Mouse (Mus musculus): ENCODE results near the gene Esp15.
"Not testable (repeated sequence)": the region's sequence is repeated elsewhere in the genome, so short reads cannot be mapped to it uniquely, and the experiment has no call there.

The Esp15 gene

DNA sequence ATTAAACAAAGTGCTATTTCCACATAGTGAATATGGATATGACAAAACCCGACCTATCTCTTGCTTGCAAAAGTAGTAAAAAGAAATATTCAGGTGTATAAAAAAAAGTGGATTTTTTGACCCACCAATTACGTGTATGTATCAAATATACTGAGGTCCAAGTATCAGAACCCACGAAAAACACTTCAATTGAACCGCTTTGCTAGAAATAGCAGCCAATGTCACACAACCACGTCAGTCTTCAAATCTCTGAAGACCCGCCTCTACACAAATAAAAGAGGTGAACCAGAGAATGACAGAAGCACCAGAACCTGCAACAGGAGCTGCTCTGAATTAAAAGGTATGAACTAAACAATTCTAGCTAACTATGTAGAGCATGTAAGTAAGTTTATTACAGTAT is at the start of gene Esp15:
TSS of gene Esp15 (plus strand) at position 301 of the 400 bp plus-strand sequence.
- DNase-seq (ENCODE audit: low spot score in 2 of 2): not testable (repeated sequence)

DNA sequence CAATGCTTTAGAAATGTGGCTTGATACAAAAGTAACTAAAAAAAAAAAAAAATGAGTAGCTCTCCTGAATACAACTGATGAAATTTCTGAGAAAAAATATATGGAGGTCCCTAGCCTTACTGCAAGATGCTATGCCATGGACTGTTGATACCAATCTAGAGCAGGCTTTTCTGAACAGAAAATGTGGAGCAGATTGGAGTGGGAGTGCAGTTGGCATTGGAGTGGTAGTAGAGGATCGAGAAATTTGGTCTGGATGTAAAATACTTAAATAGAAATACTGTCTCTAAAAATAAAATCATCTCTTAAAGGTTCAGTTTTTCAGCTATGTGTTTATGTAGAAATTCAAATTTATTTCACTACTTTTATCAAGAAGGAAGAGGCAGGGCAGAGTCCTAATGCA is 49.2 kb upstream of the Esp15 start:
- no peak for DNase-seq (ENCODE audit: low spot score in 2 of 2)
